Mouse (Mus musculus) lung, embryonic 14.5 days (tissue): ENCODE data around the gene Inip. TPM values are rescaled to one million over a fixed set of nuclear protein-coding genes. Genes with fewer than 3 reads are reported as not detected.
A peak's percentile ranks its signal among the peaks of the same experiment; 100 is the strongest.

Source experiments
- ATAC-seq: fragments of 200-750 bp; cut with Nextera tagmentation; 2 replicates; pipeline ENCODE4 v1.8.0; 2017; ENCODE audit warnings: mild to moderate bottlenecking, moderate TSS enrichment, moderate library complexity; ENCODE audit not compliant: insufficient read depth
- DNase-seq: peaks from one replicate; pipeline ENCODE4 v3.0.0-alpha.2; 2015
- H3K27ac ChIP-seq: fragments of 300-500 bp; sonication (generic); 2 replicates; pipeline ENCODE4 v1.5.1; 2014; ENCODE audit warnings: low read depth, mild to moderate bottlenecking, moderate library complexity
- H3K27me3 ChIP-seq: fragments of 300-500 bp; sonication (generic); 2 replicates; pipeline ENCODE4 v1.6.1; 2014; ENCODE audit warnings: low read length, control low read depth; ENCODE audit not compliant: insufficient read depth
- H3K36me3 ChIP-seq: fragments of 300-500 bp; sonication (generic); 2 replicates; pipeline ENCODE4 v1.6.1; 2014; ENCODE audit warnings: control low read depth; ENCODE audit not compliant: insufficient read depth
- H3K4me1 ChIP-seq: fragments of 300-500 bp; sonication (generic); 2 replicates; pipeline ENCODE4 v1.6.1; 2014; ENCODE audit warnings: antibody characterized with exemption, control low read depth; ENCODE audit not compliant: insufficient read depth
- H3K4me2 ChIP-seq: fragments of 300-500 bp; sonication (generic); 2 replicates; pipeline ENCODE4 v1.6.1; 2014; ENCODE audit warnings: mild to moderate bottlenecking
- H3K4me3 ChIP-seq: fragments of 300-500 bp; sonication (generic); 2 replicates; pipeline ENCODE4 v1.5.1; 2014; ENCODE audit warnings: low read depth, low read length
- H3K9ac ChIP-seq: fragments of 300-500 bp; sonication (generic); 2 replicates; pipeline ENCODE4 v1.6.1; 2014
- H3K9me3 ChIP-seq: fragments of 300-500 bp; sonication (generic); 2 replicates; pipeline ENCODE4 v1.6.1; 2016; ENCODE audit warnings: low read depth, low read length, control low read depth
- CTCF ChIP-seq: IDR thresholded peaks from 2 replicates; pipeline ENCODE4 v1.5.1; 2016; ENCODE audit warnings: antibody characterized with exemption, low read depth
- WGBS: fragments of 180-500 bp; shearing (Covaris S2); extraction: QIAGEN DNeasy Blood & Tissue Kit; methylation state at CpG from one replicate; pipeline ENCODE4 v1.1.7; 2014; 5-methylcytosine and 5-hydroxymethylcytosine counted together
- polyA plus RNA-seq: library from polyadenylated mRNA; unstranded; fragments of >200 nt; fragmentation: Nextera tagmentation; extraction: Ambion mirVana; gene quantifications from 2 replicates; pipeline ENCODE4 v1.2.1, GENCODE M21; 2014

The Inip gene
- 60.7 and 64.7 TPM in 2 replicates for polyA plus RNA-seq

- Histone ChIP-seq H3K9me3 (no peaks in the 10 kb centered on the region), H3K27ac (no peak within 1 kb of the TSS), H3K4me1 (no peaks in the 10 kb centered on the region), H3K36me3 (no peaks in the 10 kb centered on the region), H3K27me3 (no peaks in the 10 kb centered on the region), H3K4me2 (no peak within 1 kb of the TSS), H3K9ac (no peak within 1 kb of the TSS), H3K4me3 (no peak within 1 kb of the TSS)
- DNase-seq (no peak), ATAC-seq (no peak)
- no peak for TF ChIP-seq CTCF
Measured at GRCm38 (mm10) chr4:59801489-59801888, at the start of gene Inip. Gene Inip (minus strand): TSS chr4:59801589.

- H3K9me3 ChIP-seq: no peaks in the 10 kb centered on the region
- WGBS: 47% methylated on average over 2 of the region's 2 CpGs
- no peak overlapping the region for H3K9ac ChIP-seq
- 0 out of 2 replicates have a peak, but pooled peaks cover 3% of the 10 kb centered on the region for H3K4me1 ChIP-seq
- ATAC-seq (0 out of 2 replicates have a peak, but pooled peaks have one; percentile 50), DNase-seq (peak; percentile 84)
- no peaks in the 10 kb centered on the region for H3K36me3 ChIP-seq
- TF ChIP-seq CTCF: peak; percentile 81
- H3K4me3 ChIP-seq: no peak overlapping the region
- H3K27me3 ChIP-seq: no peaks in the 10 kb centered on the region
- no peak overlapping the region for H3K4me2 ChIP-seq
- no peak overlapping the region for H3K27ac ChIP-seq
Measured at GRCm38 (mm10) chr4:59850181-59850580, 48.8 kb upstream of the Inip start.

GRCm38 (mm10) chr4:59847447-59847846 is 46.1 kb upstream of the Inip start:
- 82% methylated on average over 5 of the region's 5 CpGs for WGBS
- H3K9ac ChIP-seq: no peak overlapping the region
- H3K27me3 ChIP-seq: no peaks in the 10 kb centered on the region
- no peak for TF ChIP-seq CTCF
- no peak overlapping the region for H3K4me2 ChIP-seq
- 0 out of 2 replicates have a peak, but pooled peaks cover 3% of the 10 kb centered on the region for H3K4me1 ChIP-seq
- DNase-seq (no peak), ATAC-seq (no peak)
- no peaks in the 10 kb centered on the region for H3K9me3 ChIP-seq
- no peaks in the 10 kb centered on the region for H3K36me3 ChIP-seq
- H3K4me3 ChIP-seq: no peak overlapping the region
- H3K27ac ChIP-seq: no peak overlapping the region

- H3K27ac ChIP-seq: no peak overlapping the region
- DNase-seq (no peak), ATAC-seq (no peak)
- H3K4me3 ChIP-seq: no peak overlapping the region
- H3K9me3 ChIP-seq: no peaks in the 10 kb centered on the region
- H3K9ac ChIP-seq: no peak overlapping the region
- WGBS: 76% methylated on average over 3 of the region's 3 CpGs
- no peaks in the 10 kb centered on the region for H3K27me3 ChIP-seq
- no peak for TF ChIP-seq CTCF
- H3K4me1 ChIP-seq: no peaks in the 10 kb centered on the region
- no peak overlapping the region for H3K4me2 ChIP-seq
- H3K36me3 ChIP-seq: no peaks in the 10 kb centered on the region
Measured at GRCm38 (mm10) chr4:59845245-59845637, 43.9 kb upstream of the Inip start.

GRCm38 (mm10) chr4:59844460-59845244 is 43.3 kb upstream of the Inip start:
- ATAC-seq: no peak
- 77% methylated on average over 15 of the region's 15 CpGs for WGBS

GRCm38 (mm10) chr4:59837659-59838058 is 36.3 kb upstream of the Inip start:
- H3K9me3 ChIP-seq: no peaks in the 10 kb centered on the region
- peak overlapping the region; percentile 13 for H3K27ac ChIP-seq
- no peak overlapping the region for H3K9ac ChIP-seq
- DNase-seq: no peak
- TF ChIP-seq CTCF: no peak
- no peaks in the 10 kb centered on the region for H3K4me1 ChIP-seq
- WGBS: 62% methylated on average over 7 of the region's 7 CpGs
- no peaks in the 10 kb centered on the region for H3K36me3 ChIP-seq
- H3K4me3 ChIP-seq: no peak overlapping the region
- H3K4me2 ChIP-seq: no peak overlapping the region
- H3K27me3 ChIP-seq: no peaks in the 10 kb centered on the region
- no peak for ATAC-seq

More at GRCm38 (mm10) chr4:59844460-59845244, 43.3 kb upstream of the Inip start:
- no peaks in the 10 kb centered on the region for H3K36me3 ChIP-seq
- no peaks in the 10 kb centered on the region for H3K4me1 ChIP-seq
- DNase-seq: no peak
- no peak overlapping the region for H3K9ac ChIP-seq
- no peak overlapping the region for H3K4me2 ChIP-seq
- H3K9me3 ChIP-seq: no peaks in the 10 kb centered on the region
- TF ChIP-seq CTCF: no peak
- H3K27ac ChIP-seq: no peak overlapping the region
- H3K27me3 ChIP-seq: no peaks in the 10 kb centered on the region
- H3K4me3 ChIP-seq: no peak overlapping the region

GRCm38 (mm10) chr4:59832810-59833209 is 31.4 kb upstream of the Inip start:
- Histone ChIP-seq H3K9me3 (no peaks in the 10 kb centered on the region), H3K9ac (no peak overlapping the region), H3K4me1 (no peaks in the 10 kb centered on the region), H3K27me3 (no peaks in the 10 kb centered on the region), H3K27ac (no peak overlapping the region), H3K4me3 (no peak overlapping the region), H3K4me2 (no peak overlapping the region), H3K36me3 (no peaks in the 10 kb centered on the region)
- ATAC-seq: no peak
- WGBS: 49% methylated on average over 6 of the region's 6 CpGs
- no peak for TF ChIP-seq CTCF
- no peak for DNase-seq
